Mouse (Mus musculus) frontal cortex, postnatal 10 days (tissue): ENCODE results near the gene Vamp2.

Source experiments
- DNase-seq, 2 experiments: peaks; one replicate each; pipeline ENCODE4 v3.0.0; 2022; ENCODE audit warnings: low spot score in 2 of 2, mixed read lengths in 1 of 2

Gene Vamp2

DNA sequence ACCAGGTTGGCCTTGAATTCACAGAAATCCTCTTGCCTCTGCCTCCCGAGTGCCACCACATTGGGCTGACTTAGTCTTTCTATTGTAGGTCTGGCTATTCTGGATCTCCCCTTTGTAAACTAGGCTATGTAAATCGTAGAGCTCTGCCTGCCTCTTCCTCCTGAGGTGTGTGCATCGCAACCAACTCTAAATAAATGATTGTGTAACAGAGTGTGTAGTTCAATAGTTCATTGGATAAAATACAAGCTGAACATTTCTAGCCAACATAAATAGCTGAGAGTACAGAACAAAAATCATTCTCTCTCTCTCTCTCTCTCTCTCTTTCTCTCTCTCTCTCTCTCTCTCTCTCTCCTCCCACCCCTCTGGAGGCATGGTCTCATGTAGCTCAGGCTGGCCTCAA lies 26.3 kb downstream of the Vamp2 start:
- no peak for DNase-seq

- DNase-seq, result no peak
These were observed 28.6 kb downstream of the Vamp2 start for GRCm38 (mm10) chr11:69116843-69117242.

- peak in 1 of 2 experiments; percentile 62 for DNase-seq
These were observed 29.7 kb downstream of the Vamp2 start for GRCm38 (mm10) chr11:69117737-69118695.

DNA sequence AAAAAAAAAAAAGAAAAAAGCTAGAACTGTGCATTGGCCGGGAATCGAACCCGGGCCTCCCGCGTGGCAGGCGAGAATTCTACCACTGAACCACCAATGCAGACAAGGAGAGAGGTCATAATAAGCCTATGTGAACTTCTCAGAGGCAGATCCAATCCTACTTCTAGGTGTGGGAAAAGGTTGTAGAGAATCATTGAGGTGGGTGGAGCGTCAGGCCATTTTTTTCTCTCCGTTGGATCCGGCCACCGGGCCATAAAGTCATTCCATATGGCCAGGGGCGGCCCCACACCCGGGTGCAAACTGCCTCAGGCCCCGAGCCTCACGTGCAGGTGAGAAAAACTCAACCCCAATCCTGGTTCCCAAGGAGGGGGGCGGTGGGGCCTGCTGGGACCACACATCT lies 30.5 kb downstream of the Vamp2 start:
- peak; percentile 48 to 84 for DNase-seq

- DNase-seq, result no peak
These were observed 31.3 kb downstream of the Vamp2 start for GRCm38 (mm10) chr11:69119446-69120155.

DNA sequence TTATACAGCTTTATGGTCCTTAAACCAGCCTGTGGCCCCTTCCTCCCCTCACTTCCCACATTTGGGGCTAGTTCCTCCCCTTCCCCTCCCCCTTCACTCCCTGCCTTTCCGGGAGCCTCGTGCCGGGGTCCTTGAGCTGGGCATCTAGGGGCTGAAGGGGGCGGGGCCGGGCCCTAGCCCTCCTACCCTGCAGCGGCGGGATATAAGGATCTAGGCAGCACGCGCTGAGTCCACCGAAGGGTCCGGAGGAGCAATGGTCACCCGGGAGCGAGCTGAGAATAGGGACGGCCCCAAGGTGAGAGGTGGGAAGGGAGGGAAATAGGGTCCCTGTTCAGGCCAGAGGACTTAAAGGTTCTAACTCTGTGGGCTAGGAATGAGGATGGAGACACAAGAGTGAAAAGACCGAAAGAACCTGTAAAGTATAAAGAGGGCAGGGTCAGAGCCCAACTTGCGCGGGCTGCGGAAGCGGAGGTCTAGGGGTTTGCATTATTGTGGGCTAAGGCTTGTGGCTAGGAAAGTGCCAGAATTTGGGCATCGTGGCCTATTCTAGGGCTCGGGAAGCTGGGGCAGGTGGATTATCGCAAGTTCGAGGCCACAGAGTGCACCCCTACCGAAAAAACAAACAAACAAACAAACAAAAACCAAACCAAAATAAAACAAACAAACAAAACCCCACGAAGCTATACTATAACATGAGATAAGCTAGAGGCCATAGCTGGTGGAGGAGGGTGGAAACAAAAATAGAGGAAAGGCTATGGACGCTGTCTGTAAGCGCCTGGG lies 32.1 kb downstream of the Vamp2 start, which contains the start of gene Hes7:
Gene Hes7, plus strand, starts transcription at position 184 of the 780 bp plus-strand sequence.
- DNase-seq, result no peak

GRCm38 (mm10) chr11:69121001-69121740 lies 32.9 kb downstream of the Vamp2 start:
- no peak for DNase-seq

GRCm38 (mm10) chr11:69121741-69122335 lies 33.5 kb downstream of the Vamp2 start:
- peak in 1 of 2 experiments; percentile 47 for DNase-seq

- DNase-seq, result peak; percentile 82 to 89
These were observed 34.2 kb downstream of the Vamp2 start, which contains the start of gene 9130213A22Rik for GRCm38 (mm10) chr11:69122336-69122951. Gene 9130213A22Rik, minus strand, starts transcription at chr11:69122589.

DNA sequence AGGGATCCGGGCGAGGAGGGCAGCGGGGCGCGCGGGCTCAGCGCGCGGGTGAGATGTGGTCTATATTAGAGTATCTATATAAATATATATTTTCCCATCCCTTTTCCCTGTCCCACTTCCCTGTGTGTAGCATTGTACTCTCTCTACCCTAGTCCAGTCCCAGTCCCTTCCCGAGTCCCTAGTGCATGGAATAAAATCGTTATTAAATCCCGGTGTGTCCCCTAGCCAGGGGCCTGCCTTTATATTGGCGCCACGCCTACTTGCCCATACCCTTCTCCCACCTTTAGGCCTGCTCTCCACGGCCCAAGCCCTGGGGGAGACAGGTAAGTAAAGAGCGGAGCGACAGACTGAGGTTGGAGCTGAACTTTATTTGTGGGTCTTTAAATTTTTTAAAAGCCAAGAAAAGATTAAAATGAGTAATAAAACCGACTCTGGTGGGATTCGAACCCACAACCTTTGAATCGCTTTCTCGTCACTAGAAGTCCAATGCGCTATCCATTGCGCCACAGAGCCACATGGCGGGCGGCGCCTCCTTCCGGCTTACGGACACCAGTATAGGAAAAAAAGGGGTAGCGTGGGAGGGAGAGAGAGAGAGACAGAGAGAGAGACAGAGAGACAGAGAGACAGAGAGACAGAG lies 34.9 kb downstream of the Vamp2 start:
- peak; percentile 86 to 90 for DNase-seq

- DNase-seq, result peak; percentile 78 to 90
These were observed 35.6 kb downstream of the Vamp2 start for GRCm38 (mm10) chr11:69123693-69124497.

DNA sequence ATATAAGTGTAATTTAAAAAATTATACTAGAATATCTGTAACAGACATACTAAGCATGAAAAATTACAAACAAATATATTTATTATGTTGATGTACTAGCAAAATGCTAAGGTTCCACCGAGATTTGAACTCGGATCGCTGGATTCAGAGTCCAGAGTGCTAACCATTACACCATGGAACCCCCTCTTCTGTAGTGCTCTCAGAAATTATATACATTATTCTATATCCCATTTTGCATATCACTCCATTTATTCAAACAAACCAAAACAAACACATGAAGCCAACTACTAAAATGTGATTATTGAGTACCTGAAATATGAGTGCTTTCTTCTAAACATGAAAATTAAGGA lies 36.2 kb downstream of the Vamp2 start:
- peak in 1 of 2 experiments; percentile 55 for DNase-seq

DNA sequence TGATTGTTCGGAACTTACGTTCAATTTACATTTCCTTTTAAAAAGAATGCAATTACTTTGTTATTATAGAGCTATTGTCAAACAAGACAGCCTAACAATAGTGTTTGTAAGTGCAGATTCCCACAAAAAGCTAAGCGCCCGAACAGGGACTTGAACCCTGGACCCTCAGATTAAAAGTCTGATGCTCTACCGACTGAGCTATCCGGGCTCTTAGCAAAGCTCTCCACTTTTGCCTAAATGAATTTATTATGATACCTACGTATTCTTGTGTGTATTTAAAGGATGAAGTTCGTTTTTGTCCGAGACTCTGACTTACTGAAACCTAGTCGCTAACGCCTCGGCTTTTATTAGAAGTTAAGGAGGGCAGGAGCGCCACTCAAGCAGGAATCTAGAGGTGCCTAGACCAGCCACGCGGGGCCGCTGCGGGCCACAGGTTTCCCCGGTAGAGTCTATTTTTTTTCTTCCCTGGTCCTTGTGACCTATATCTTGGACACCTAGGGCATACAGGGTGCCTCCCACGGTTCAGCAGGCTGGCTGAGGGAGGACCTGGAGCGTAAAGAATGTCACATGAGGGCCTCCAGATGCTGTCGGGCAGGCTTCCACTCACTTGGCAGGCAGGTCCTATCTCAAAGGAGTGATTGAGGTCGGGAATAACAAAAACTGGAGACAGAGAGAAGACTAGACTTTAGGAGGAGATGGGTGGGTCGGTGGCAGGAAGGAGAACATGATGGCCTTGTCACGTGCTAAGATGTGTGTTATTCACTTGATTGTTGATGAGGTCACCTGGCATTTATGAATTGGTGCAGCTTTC lies 37.0 kb downstream of the Vamp2 start:
- peak in 1 of 2 experiments; percentile 78 for DNase-seq

DNA sequence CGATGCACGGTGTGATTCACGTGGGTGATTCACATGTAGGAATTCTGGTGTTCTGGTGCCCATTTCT lies 37.4 kb downstream of the Vamp2 start, which contains the start of gene Aloxe3:
Gene Aloxe3, plus strand, starts transcription at position 45 of the 67 bp plus-strand sequence.
- DNase-seq, result no peak

DNA sequence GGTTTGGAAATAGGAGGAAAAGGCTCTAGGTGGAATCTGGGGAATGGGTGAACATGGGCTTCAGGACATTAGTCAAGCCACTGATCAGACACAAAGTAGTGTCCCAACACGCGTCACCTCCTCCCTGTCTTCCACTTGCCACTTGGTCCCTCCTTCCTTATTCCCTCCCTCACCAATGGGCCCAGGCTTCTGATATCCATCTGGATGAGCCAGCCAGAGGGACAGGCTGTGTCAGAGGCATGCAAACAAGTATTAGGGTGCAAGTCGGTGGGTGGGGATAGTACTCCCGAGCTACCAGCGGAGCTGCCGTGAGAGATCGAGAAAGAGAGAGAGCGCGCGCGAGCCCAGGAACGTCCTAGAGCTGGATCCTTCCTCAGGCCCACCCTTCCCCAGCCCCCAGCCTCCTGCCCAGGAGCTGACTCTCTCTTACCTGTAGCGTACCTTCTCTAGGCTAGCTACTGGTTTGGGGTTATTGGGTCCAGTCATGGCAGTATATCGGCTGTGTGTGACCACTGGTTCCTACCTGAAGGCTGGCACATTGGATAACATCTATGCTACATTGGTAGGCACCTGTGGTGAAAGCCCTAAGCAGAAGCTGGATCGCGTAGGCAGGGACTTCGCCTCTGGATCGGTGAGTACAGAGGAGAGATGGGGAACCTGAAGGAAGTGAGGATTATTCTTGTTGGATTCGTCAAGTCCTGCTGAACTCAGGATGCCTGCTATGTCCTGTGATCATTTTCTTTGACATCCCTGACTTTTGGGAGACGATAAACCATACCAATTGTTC lies 37.8 kb downstream of the Vamp2 start:
- DNase-seq, result no peak

DNA sequence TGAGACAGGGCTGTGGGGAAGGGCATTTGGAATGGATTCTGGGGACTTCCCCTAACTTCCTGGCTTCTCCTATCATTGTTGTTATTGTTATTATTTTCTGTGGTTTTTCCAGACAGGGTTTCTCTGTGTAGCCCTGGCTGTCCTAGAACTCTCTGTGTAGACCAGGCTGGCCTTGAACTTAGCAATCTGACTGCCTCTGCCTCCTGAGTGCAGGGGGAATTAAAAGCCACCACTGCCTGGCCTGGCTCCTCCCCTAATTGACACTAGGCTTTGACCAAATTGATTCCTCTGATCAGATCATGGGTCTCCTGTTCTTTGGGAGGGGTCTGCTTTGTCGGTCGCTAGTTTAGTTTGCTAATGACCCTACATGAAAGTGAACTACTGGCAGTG lies 38.4 kb downstream of the Vamp2 start:
- DNase-seq, result no peak

DNA sequence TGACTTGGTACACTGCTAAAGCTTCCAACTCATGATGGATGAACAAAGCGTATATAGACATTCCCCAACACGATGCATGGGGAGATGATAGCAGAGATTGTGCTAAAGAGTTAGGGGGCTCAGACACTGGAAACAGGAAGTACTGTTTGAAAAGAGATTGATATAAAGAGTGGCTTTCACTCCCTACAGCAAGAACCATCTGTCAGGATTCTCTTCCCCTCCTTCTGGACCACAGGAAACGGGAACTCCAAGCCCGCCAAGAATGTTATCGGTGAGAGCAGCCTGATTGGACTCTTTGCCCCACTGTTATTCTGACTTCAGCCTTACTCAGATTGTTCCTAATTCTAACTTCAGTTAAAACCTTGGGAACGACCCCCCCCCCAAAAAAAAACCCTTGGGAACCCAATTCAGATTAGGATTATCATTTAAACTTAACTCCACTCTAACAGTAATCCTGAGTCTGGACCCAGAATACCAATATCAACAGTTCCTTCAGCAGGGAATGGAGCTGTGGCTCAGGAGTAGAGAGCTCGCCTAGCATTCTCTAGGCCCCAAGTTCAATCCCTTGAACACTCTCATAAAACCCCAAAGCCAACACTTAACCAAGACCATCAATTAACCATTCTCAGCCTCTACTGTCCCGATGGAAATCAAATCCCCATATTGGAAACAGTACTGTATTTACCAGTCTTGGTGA lies 40.3 kb downstream of the Vamp2 start:
- DNase-seq, result no peak
